Mouse (Mus musculus) megakaryocyte-erythroid progenitor cell, adult 5 weeks (primary cell): ENCODE data around the gene Olfr1008. TPM values are rescaled to one million over a fixed set of nuclear protein-coding genes. Genes with fewer than 3 reads are reported as not detected.

Experiments used
- polyA plus RNA-seq: library from polyadenylated mRNA; stranded (reverse); fragments of >175 nt; gene quantifications from 2 replicates; pipeline ENCODE4 v1.2.3, GENCODE M21; 2012

Olfr1008 gene
- polyA plus RNA-seq, result not detected in 2 replicates

GRCm38 (mm10) chr2:85689131-85689530 is at the start of gene Olfr1008:
Gene Olfr1008 (plus strand): TSS chr2:85689431.

GRCm38 (mm10) chr2:85650604-85651003 is 38.6 kb upstream of the Olfr1008 start, which contains the start of gene Olfr1002:
Gene Olfr1002 (minus strand): TSS chr2:85650704.

GRCm38 (mm10) chr2:85664355-85664754 is 24.9 kb upstream of the Olfr1008 start, which contains the start of gene Olfr154:
Gene Olfr154 (minus strand): TSS chr2:85664455.

GRCm38 (mm10) chr2:85678667-85679066 is 10.6 kb upstream of the Olfr1008 start, which contains the start of gene Olfr1006:
Gene Olfr1006 (minus strand): TSS chr2:85678767.

DNA sequence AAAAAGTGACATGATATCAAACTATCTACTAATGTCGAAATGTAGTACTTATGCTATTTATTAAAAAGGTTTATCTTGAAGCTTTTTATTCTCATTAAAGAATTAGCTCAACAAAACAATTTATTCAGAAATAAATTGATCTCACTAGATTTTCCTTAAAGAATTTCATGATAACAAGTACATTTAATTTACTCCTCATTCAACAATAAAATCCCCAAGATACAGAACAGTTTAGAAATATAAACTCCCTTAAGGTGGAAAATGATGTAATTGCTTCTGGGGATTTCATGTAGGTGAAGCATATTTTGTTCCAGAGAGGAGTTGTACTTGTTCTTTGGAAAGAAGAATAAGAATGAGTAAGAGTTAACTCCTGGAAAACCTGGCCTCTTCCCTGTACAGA is 25.9 kb downstream of the Olfr1008 start, which contains the start of gene Olfr1009:
Gene Olfr1009 (plus strand): TSS at position 301 of the 400 bp plus-strand sequence.

Other genes with a start within 250 kb of the Olfr1008 start
- not detected in 2 replicates for gene Olfr995, start 245.8 kb upstream of the Olfr1008 start, polyA plus RNA-seq
- gene 4833423E24Rik, start 170.4 kb upstream of the Olfr1008 start, polyA plus RNA-seq, result not detected in 2 replicates
- gene Olfr996, start 110.2 kb upstream of the Olfr1008 start, polyA plus RNA-seq, result not detected in 2 replicates
- gene Olfr998, start 100.5 kb upstream of the Olfr1008 start, polyA plus RNA-seq, result 0.06 TPM in 1 of 2 replicates, not detected in the other
- not detected in 2 replicates for gene Olfr1000, start 77.5 kb upstream of the Olfr1008 start, polyA plus RNA-seq
- not detected in 2 replicates for gene Olfr1002, start 38.7 kb upstream of the Olfr1008 start, polyA plus RNA-seq
- not detected in 2 replicates for gene Olfr154, start 25.0 kb upstream of the Olfr1008 start, polyA plus RNA-seq
- not detected in 2 replicates for gene Olfr1006, start 10.7 kb upstream of the Olfr1008 start, polyA plus RNA-seq
- gene Olfr1009, start 26.0 kb downstream of the Olfr1008 start, polyA plus RNA-seq, result not detected in 2 replicates
- not detected in 2 replicates for gene Olfr1012, start 73.3 kb downstream of the Olfr1008 start, polyA plus RNA-seq
- gene Olfr1013, start 77.7 kb downstream of the Olfr1008 start, polyA plus RNA-seq, result not detected in 2 replicates
- gene Olfr1014, start 83.3 kb downstream of the Olfr1008 start, polyA plus RNA-seq, result not detected in 2 replicates
- gene Olfr1015, start 92.6 kb downstream of the Olfr1008 start, polyA plus RNA-seq, result not detected in 2 replicates
- not detected in 2 replicates for gene Olfr1016, start 113.1 kb downstream of the Olfr1008 start, polyA plus RNA-seq
- gene Olfr1018, start 129.0 kb downstream of the Olfr1008 start, polyA plus RNA-seq, result not detected in 2 replicates
- gene Olfr1019, start 156.1 kb downstream of the Olfr1008 start, polyA plus RNA-seq, result not detected in 2 replicates
- not detected in 2 replicates for gene Olfr1020, start 157.6 kb downstream of the Olfr1008 start, polyA plus RNA-seq
- not detected in 2 replicates for gene Olfr1022, start 179.2 kb downstream of the Olfr1008 start, polyA plus RNA-seq
- gene Olfr1023, start 196.2 kb downstream of the Olfr1008 start, polyA plus RNA-seq, result not detected in 2 replicates
- gene Olfr1024, start 215.6 kb downstream of the Olfr1008 start, polyA plus RNA-seq, result not detected in 2 replicates
- gene Olfr1025-ps1, start 225.8 kb downstream of the Olfr1008 start, polyA plus RNA-seq, result not detected in 2 replicates
- not detected in 2 replicates for gene Olfr1026, start 232.1 kb downstream of the Olfr1008 start, polyA plus RNA-seq